Mouse (Mus musculus) midbrain, embryonic 10.5 days (tissue): ENCODE results near the gene Trappc2l. TPM values are rescaled to one million over a fixed set of nuclear protein-coding genes. Genes with fewer than 3 reads are reported as not detected.
A peak's percentile ranks its signal among the peaks of the same experiment; 100 is the strongest.
"Not testable (repeated sequence)": the region's sequence is repeated elsewhere in the genome, so short reads cannot be mapped to it uniquely, and the experiment has no call there.

ENCODE experiments used
- DNase-seq: peaks from one replicate; pipeline ENCODE4 v3.0.0-alpha.2; 2017; ENCODE audit warnings: low spot score
- H3K27ac ChIP-seq: fragments of 300-500 bp; sonication (generic); replicated peaks from 2 replicates; pipeline ENCODE4 v1.5.1; 2016; ENCODE audit warnings: mild to moderate bottlenecking
- H3K27me3 ChIP-seq: fragments of 300-500 bp; sonication (generic); 2 replicates; pipeline ENCODE4 v1.6.1; 2016; ENCODE audit warnings: low read depth, mild to moderate bottlenecking; ENCODE audit not compliant: poor library complexity, severe bottlenecking
- H3K36me3 ChIP-seq: fragments of 300-500 bp; sonication (generic); 2 replicates; pipeline ENCODE4 v1.6.1; 2016; ENCODE audit warnings: mild to moderate bottlenecking, moderate library complexity
- H3K4me1 ChIP-seq: fragments of 300-500 bp; sonication (generic); 2 replicates; pipeline ENCODE4 v1.6.1; 2016
- H3K4me3 ChIP-seq: fragments of 300-500 bp; sonication (generic); 2 replicates; pipeline ENCODE4 v1.5.1; 2016; ENCODE audit warnings: mild to moderate bottlenecking, moderate library complexity
- H3K9me3 ChIP-seq: fragments of 300-500 bp; sonication (generic); replicated peaks from 2 replicates; pipeline ENCODE4 v1.6.1; 2016; ENCODE audit warnings: mild to moderate bottlenecking
- WGBS: fragments of 180-500 bp; shearing (Covaris S2); methylation state at CpG from one replicate; pipeline ENCODE4 v1.1.7; 2016; 5-methylcytosine and 5-hydroxymethylcytosine counted together
- polyA plus RNA-seq: library from polyadenylated mRNA; unstranded; fragments of >200 nt; fragmentation: Nextera tagmentation; extraction: Ambion mirVana; gene quantifications from 2 replicates; pipeline ENCODE4 v1.2.1, GENCODE M21; 2016

Trappc2l gene
- polyA plus RNA-seq, 1 experiment from 2014 or later = 51.0 TPM

GRCm38 (mm10) chr8:122618660-122619378 lies 7.4 kb downstream of the Trappc2l start:
- no peak overlapping the region for H3K4me3 ChIP-seq
- no peak for DNase-seq
- H3K4me1 ChIP-seq = peaks cover 34% of the 10 kb centered on the region
- no peak overlapping the region for H3K27ac ChIP-seq
- WGBS = 72% methylated on average over 6 of the region's 6 CpGs
- H3K9me3 ChIP-seq = no peaks in the 10 kb centered on the region
- H3K27me3 ChIP-seq = no peaks in the 10 kb centered on the region
- H3K36me3 ChIP-seq = 0 out of 2 replicates have a peak, but pooled peaks cover 11% of the 10 kb centered on the region

GRCm38 (mm10) chr8:122620446-122620845 lies 9.0 kb downstream of the Trappc2l start:
- Histone ChIP-seq H3K4me1 (peaks cover 34% of the 10 kb centered on the region), H3K4me3 (no peak overlapping the region), H3K36me3 (0 out of 2 replicates have a peak, but pooled peaks cover 1% of the 10 kb centered on the region), H3K9me3 (no peaks in the 10 kb centered on the region), H3K27me3 (no peaks in the 10 kb centered on the region), H3K27ac (no peak overlapping the region)
- WGBS = 43% methylated on average over 5 of the region's 5 CpGs
- DNase-seq = no peak

GRCm38 (mm10) chr8:122622727-122623126 lies 11.3 kb downstream of the Trappc2l start, which contains the start of gene Pabpn1l:
Gene Pabpn1l (minus strand): TSS chr8:122622739.
- no peak within 1 kb of the TSS for H3K4me3 ChIP-seq
- H3K36me3 ChIP-seq = no peaks in the 10 kb centered on the region
- peaks cover 13% of the 10 kb centered on the region; the same call in 1 of the 2 replicates for H3K27me3 ChIP-seq
- 60% methylated on average over 6 of the region's 6 CpGs for WGBS
- peak within 1 kb of the TSS; percentile 28; the same call in 1 of the 2 replicates for H3K27ac ChIP-seq
- H3K4me1 ChIP-seq = peaks cover 34% of the 10 kb centered on the region
- no peak for DNase-seq
- no peaks in the 10 kb centered on the region for H3K9me3 ChIP-seq

GRCm38 (mm10) chr8:122623844-122624642 lies 12.6 kb downstream of the Trappc2l start:
- Histone ChIP-seq H3K4me3 (no peak overlapping the region), H3K4me1 (peaks cover 27% of the 10 kb centered on the region), H3K27ac (no peak overlapping the region), H3K27me3 (peaks cover 26% of the 10 kb centered on the region; the same call in 1 of the 2 replicates), H3K36me3 (no peaks in the 10 kb centered on the region), H3K9me3 (no peaks in the 10 kb centered on the region)
- 88% methylated on average over 17 of the region's 17 CpGs for WGBS
- DNase-seq = no peak

- no peak for DNase-seq
- no peak overlapping the region for H3K4me3 ChIP-seq
- H3K27me3 ChIP-seq = peaks cover 31% of the 10 kb centered on the region; the same call in 1 of the 2 replicates
- H3K36me3 ChIP-seq = no peaks in the 10 kb centered on the region
- no peak overlapping the region for H3K27ac ChIP-seq
- no peaks in the 10 kb centered on the region for H3K9me3 ChIP-seq
- H3K4me1 ChIP-seq = peaks cover 28% of the 10 kb centered on the region
- 68% methylated on average over 5 of the region's 5 CpGs for WGBS
Measured at GRCm38 (mm10) chr8:122624653-122625052, 13.2 kb downstream of the Trappc2l start.

- Histone ChIP-seq H3K27me3 (peaks cover 40% of the 10 kb centered on the region), H3K36me3 (0 out of 2 replicates have a peak, but pooled peaks cover 5% of the 10 kb centered on the region), H3K4me3 (no peak overlapping the region), H3K27ac (no peak overlapping the region), H3K4me1 (peaks cover 29% of the 10 kb centered on the region), H3K9me3 (no peaks in the 10 kb centered on the region)
- WGBS = 90% methylated on average over 9 of the region's 9 CpGs
- DNase-seq = no peak
Measured at GRCm38 (mm10) chr8:122625811-122626210, 14.4 kb downstream of the Trappc2l start.

GRCm38 (mm10) chr8:122626896-122627295 lies 15.5 kb downstream of the Trappc2l start:
- no peak for DNase-seq
- H3K27ac ChIP-seq = no peak overlapping the region
- H3K9me3 ChIP-seq = no peaks in the 10 kb centered on the region
- WGBS = 69% methylated on average over 2 of the region's 2 CpGs
- H3K27me3 ChIP-seq = peaks cover 41% of the 10 kb centered on the region
- 0 out of 2 replicates have a peak, but pooled peaks cover 5% of the 10 kb centered on the region for H3K36me3 ChIP-seq
- H3K4me1 ChIP-seq = peaks cover 27% of the 10 kb centered on the region
- no peak overlapping the region for H3K4me3 ChIP-seq

- Histone ChIP-seq H3K36me3 (peaks cover 15% of the 10 kb centered on the region), H3K4me1 (peaks cover 14% of the 10 kb centered on the region), H3K9me3 (no peaks in the 10 kb centered on the region), H3K27me3 (peaks cover 47% of the 10 kb centered on the region), H3K27ac (no peak overlapping the region), H3K4me3 (no peak overlapping the region)
- 28% methylated on average over 10 of the region's 10 CpGs for WGBS
- no peak for DNase-seq
Measured at GRCm38 (mm10) chr8:122629388-122629787, 17.9 kb downstream of the Trappc2l start.

- DNase-seq = no peak
- Histone ChIP-seq H3K9me3 (no peaks in the 10 kb centered on the region), H3K4me1 (peaks cover 14% of the 10 kb centered on the region), H3K27me3 (peaks cover 47% of the 10 kb centered on the region), H3K36me3 (peaks cover 23% of the 10 kb centered on the region), H3K27ac (peak overlapping the region; percentile 29), H3K4me3 (peak overlapping the region; percentile 33)
- 56% methylated on average over 22 of the region's 22 CpGs for WGBS
Measured at GRCm38 (mm10) chr8:122630696-122631095, 19.3 kb downstream of the Trappc2l start.

- H3K4me3 ChIP-seq, DNase-seq, H3K27ac ChIP-seq, H3K9me3 ChIP-seq: not testable (repeated sequence)
- Histone ChIP-seq H3K4me1 (peaks cover 18% of the 10 kb centered on the region), H3K27me3 (peaks cover 40% of the 10 kb centered on the region), H3K36me3 (peaks cover 23% of the 10 kb centered on the region)
- 82% methylated on average over 3 of the region's 3 CpGs for WGBS
Measured at GRCm38 (mm10) chr8:122632134-122632533, 20.7 kb downstream of the Trappc2l start.

- WGBS = 92% methylated on average over 14 of the region's 14 CpGs
- Histone ChIP-seq H3K27me3 (peaks cover 29% of the 10 kb centered on the region), H3K4me1 (peaks cover 22% of the 10 kb centered on the region), H3K4me3 (no peak overlapping the region), H3K36me3 (peaks cover 23% of the 10 kb centered on the region), H3K27ac (no peak overlapping the region), H3K9me3 (no peaks in the 10 kb centered on the region)
- no peak for DNase-seq
Measured at GRCm38 (mm10) chr8:122633205-122633604, 21.8 kb downstream of the Trappc2l start.

- Histone ChIP-seq H3K36me3 (peaks cover 18% of the 10 kb centered on the region), H3K27me3 (0 out of 2 replicates have a peak, but pooled peaks cover 6% of the 10 kb centered on the region), H3K9me3 (no peaks in the 10 kb centered on the region), H3K4me1 (peaks cover 37% of the 10 kb centered on the region), H3K4me3 (no peak overlapping the region), H3K27ac (no peak overlapping the region)
- no peak for DNase-seq
- WGBS = 82% methylated on average over 14 of the region's 14 CpGs
Measured at GRCm38 (mm10) chr8:122635878-122636802, 24.7 kb downstream of the Trappc2l start.
